Mouse (Mus musculus) CH12.LX (cell line): ENCODE measurements at regions not wholly inside any gene's neighbourhood (a gene's known extent, or its start where the extent isn't known, plus 50 kb on each side); places are given as distances from the start of the nearest gene placed in this dataset.

Experiments used
- DNase-seq: peaks from one replicate; pipeline ENCODE4 v3.0.0-alpha.2; 2013; ENCODE audit errors: extremely low read depth
- H3K27ac ChIP-seq: 2 replicates; pipeline ENCODE4 v1.5.1; 2012; ENCODE audit warnings: low read depth, mild to moderate bottlenecking, control low read depth, moderate library complexity; ENCODE audit not compliant: insufficient read depth
- H3K27me3 ChIP-seq: replicated peaks from 2 replicates; pipeline ENCODE3; 2012; ENCODE audit warnings: inconsistent platforms
- H3K36me3 ChIP-seq, 2 experiments: replicated peaks in 1 of 2; 2 replicates each; pipeline versions ENCODE3 to v1.6.1; 2012; ENCODE audit warnings: inconsistent platforms in 1 of 2, low read length in 1 of 2, mild to moderate bottlenecking in 1 of 2, mixed read lengths in 1 of 2, moderate library complexity in 1 of 2; ENCODE audit not compliant: control insufficient read depth in 1 of 2, insufficient read depth in 1 of 2
- H3K4me1 ChIP-seq, 2 experiments: 2 replicates each; pipeline ENCODE4 v1.6.1; 2012; ENCODE audit warnings: inconsistent platforms in 1 of 2, moderate library complexity in 1 of 2; ENCODE audit not compliant: insufficient read depth in 2 of 2, control insufficient read depth in 1 of 2
- H3K4me2 ChIP-seq: 2 replicates; pipeline ENCODE4 v1.6.1; 2012; ENCODE audit warnings: low read depth, mild to moderate bottlenecking, control low read depth; ENCODE audit not compliant: poor library complexity, insufficient read depth, severe bottlenecking
- H3K4me3 ChIP-seq, 3 experiments: fragments of 150-350 bp in 1 of 3; sonication (generic) in 1 of 3; replicated peaks in 1 of 3; 2 replicates each; pipeline versions ENCODE3 to v1.5.1; 2011 to 2012; ENCODE audit warnings: low read depth in 2 of 3, low read length in 2 of 3, mild to moderate bottlenecking in 2 of 3, moderate library complexity in 2 of 3, control low read depth in 1 of 3, improper control_type of control experiment in 1 of 3, inconsistent platforms in 1 of 3, mixed read lengths in 1 of 3; ENCODE audit not compliant: poor library complexity in 1 of 3
- H3K79me2 ChIP-seq: replicated peaks from 2 replicates; pipeline ENCODE4 v1.6.1; 2012; ENCODE audit warnings: mild to moderate bottlenecking, moderate library complexity; ENCODE audit not compliant: control insufficient read depth, poor library complexity, insufficient read depth, severe bottlenecking; ENCODE audit errors: extremely low read depth
- H3K9ac ChIP-seq: 2 replicates; pipeline ENCODE4 v1.6.1; 2012; ENCODE audit warnings: low read depth, mild to moderate bottlenecking, control low read depth, moderate library complexity; ENCODE audit not compliant: insufficient read depth
- H3K9me3 ChIP-seq: replicated peaks from 2 replicates; pipeline ENCODE3; 2012; ENCODE audit warnings: low read length, inconsistent platforms, mixed read lengths
- BHLHE40 ChIP-seq: IDR thresholded peaks from 2 replicates; pipeline ENCODE4 v1.6.1; 2011; ENCODE audit warnings: mild to moderate bottlenecking, low read depth, low read length, improper control_type of control experiment
- CHD1 ChIP-seq: IDR thresholded peaks from 2 replicates; pipeline ENCODE4 v1.6.1; 2012; ENCODE audit warnings: low read depth, low read length, improper control_type of control experiment, inconsistent platforms
- CHD2 ChIP-seq: IDR thresholded peaks from 2 replicates; pipeline ENCODE4 v1.6.1; 2011; ENCODE audit warnings: low read length, improper control_type of control experiment
- CTCF ChIP-seq, 2 experiments: IDR thresholded peaks in 1 of 2; conservative IDR thresholded peaks in 1 of 2; 2 replicates each; pipeline ENCODE4 v1.5.1; 2011 to 2012; ENCODE audit warnings: low read depth in 2 of 2, low read length in 2 of 2, improper control_type of control experiment in 1 of 2, inconsistent platforms in 1 of 2, mild to moderate bottlenecking in 1 of 2, moderate library complexity in 1 of 2
- E2F4 ChIP-seq: IDR thresholded peaks from 2 replicates; pipeline ENCODE4 v1.6.1; 2011; ENCODE audit warnings: low read depth, low read length, improper control_type of control experiment; ENCODE audit not compliant: insufficient replicate concordance
- ELF1 ChIP-seq: IDR thresholded peaks from 2 replicates; pipeline ENCODE4 v1.6.1; 2014; ENCODE audit warnings: low read depth, mild to moderate bottlenecking, inconsistent platforms, low read length, improper control_type of control experiment
- EP300 ChIP-seq: IDR thresholded peaks from 2 replicates; pipeline ENCODE4 v1.6.1; 2011; ENCODE audit warnings: low read length, improper control_type of control experiment
- ETS1 ChIP-seq: conservative IDR thresholded peaks from 2 replicates; pipeline ENCODE4 v1.6.1; 2012; ENCODE audit warnings: low read depth, mild to moderate bottlenecking, inconsistent platforms, low read length, improper control_type of control experiment, moderate library complexity
- HCFC1 ChIP-seq: IDR thresholded peaks from 2 replicates; pipeline ENCODE4 v1.6.1; 2012; ENCODE audit warnings: low read depth, mild to moderate bottlenecking, inconsistent platforms, low read length, improper control_type of control experiment
- JUN ChIP-seq: IDR thresholded peaks from 2 replicates; pipeline ENCODE4 v1.6.1; 2011; ENCODE audit warnings: low read depth, mild to moderate bottlenecking, low read length, improper control_type of control experiment, moderate library complexity; ENCODE audit not compliant: insufficient read depth
- JUND ChIP-seq: conservative IDR thresholded peaks from 2 replicates; pipeline ENCODE4 v1.6.1; 2011; ENCODE audit warnings: low read depth, low read length, improper control_type of control experiment
- MAFK ChIP-seq: IDR thresholded peaks from 2 replicates; pipeline ENCODE4 v1.6.1; 2011; ENCODE audit warnings: low read length, improper control_type of control experiment; ENCODE audit not compliant: insufficient replicate concordance
- MAX ChIP-seq: IDR thresholded peaks from 2 replicates; pipeline ENCODE4 v1.6.1; 2011; ENCODE audit warnings: low read length, improper control_type of control experiment
- MAZ ChIP-seq: IDR thresholded peaks from 2 replicates; pipeline ENCODE4 v1.6.1; 2012; ENCODE audit warnings: low read depth, mild to moderate bottlenecking, inconsistent platforms, low read length, improper control_type of control experiment, moderate library complexity
- MXI1 ChIP-seq: IDR thresholded peaks from 2 replicates; pipeline ENCODE4 v1.6.1; 2011; ENCODE audit warnings: mild to moderate bottlenecking, low read depth, low read length, improper control_type of control experiment
- MYC ChIP-seq: IDR thresholded peaks from 2 replicates; pipeline ENCODE4 v1.6.1; 2011; ENCODE audit warnings: low read depth, mild to moderate bottlenecking, improper control_type of control experiment, low read length
- NELFE ChIP-seq: IDR thresholded peaks from 2 replicates; pipeline ENCODE4 v1.6.1; 2011; ENCODE audit warnings: low read depth, low read length, improper control_type of control experiment
- PAX5 ChIP-seq: IDR thresholded peaks from 2 replicates; pipeline ENCODE4 v1.6.1; 2012; ENCODE audit warnings: low read length, inconsistent platforms, mixed read lengths
- POLR2A ChIP-seq: IDR thresholded peaks from 2 replicates; pipeline ENCODE4 v1.6.1; 2011; ENCODE audit warnings: low read depth, mild to moderate bottlenecking, improper control_type of control experiment, low read length
- POLR2AphosphoS2 ChIP-seq: IDR thresholded peaks from 2 replicates; pipeline ENCODE4 v1.6.1; 2011; ENCODE audit warnings: low read depth, low read length, improper control_type of control experiment
- RCOR1 ChIP-seq: conservative IDR thresholded peaks from 2 replicates; pipeline ENCODE4 v1.6.1; 2012; ENCODE audit warnings: low read depth, mild to moderate bottlenecking, inconsistent platforms, low read length, improper control_type of control experiment
- SIN3A ChIP-seq: IDR thresholded peaks from 2 replicates; pipeline ENCODE4 v1.6.1; 2012; ENCODE audit warnings: low read length, improper control_type of control experiment, inconsistent platforms
- TBP ChIP-seq: conservative IDR thresholded peaks from 2 replicates; pipeline ENCODE4 v1.6.1; 2011; ENCODE audit warnings: low read depth, low read length, improper control_type of control experiment
- TCF12 ChIP-seq: IDR thresholded peaks from 2 replicates; pipeline ENCODE4 v1.6.1; 2014; ENCODE audit warnings: low read depth, mild to moderate bottlenecking, inconsistent platforms, low read length, improper control_type of control experiment
- USF1 ChIP-seq: IDR thresholded peaks from 2 replicates; pipeline ENCODE4 v1.6.1; 2014; ENCODE audit warnings: low read depth, mild to moderate bottlenecking, inconsistent platforms, low read length, improper control_type of control experiment
- ZC3H11A ChIP-seq: IDR thresholded peaks from 2 replicates; pipeline ENCODE4 v1.6.1; 2012; ENCODE audit warnings: low read depth, mild to moderate bottlenecking, inconsistent platforms, low read length, improper control_type of control experiment
- ZKSCAN1 ChIP-seq: IDR thresholded peaks from 2 replicates; pipeline ENCODE4 v1.6.1; 2012; ENCODE audit warnings: low read depth, inconsistent platforms, low read length, improper control_type of control experiment, borderline replicate concordance
- ZMIZ1 ChIP-seq: IDR thresholded peaks from 2 replicates; pipeline ENCODE4 v1.6.1; 2012; ENCODE audit warnings: low read depth, mild to moderate bottlenecking, inconsistent platforms, low read length, improper control_type of control experiment
- ZNF384 ChIP-seq: IDR thresholded peaks from 2 replicates; pipeline ENCODE4 v1.6.1; 2012; ENCODE audit warnings: low read depth, low read length, improper control_type of control experiment, inconsistent platforms
- dilution Hi-C: fragments of 300-500 bp; cut with MboI; formaldehyde crosslinking; loops from 2 replicates; pipeline ENCODE4 v1.14.3; 2020; ENCODE audit warnings: low sequenced_read_pairs; ENCODE audit not compliant: extremely low pct_unique_long_range_greater_than_20kb, extremely low pct_ligation_motif_present
- in situ Hi-C: fragments of 300-500 bp; cut with MboI; formaldehyde crosslinking; loops from 3 replicates; pipeline ENCODE4 v1.14.3; 2019; ENCODE audit warnings: low sequenced_read_pairs, low pct_ligation_motif_present, low pct_unique_long_range_greater_than_20kb, mixed read lengths

DNA sequence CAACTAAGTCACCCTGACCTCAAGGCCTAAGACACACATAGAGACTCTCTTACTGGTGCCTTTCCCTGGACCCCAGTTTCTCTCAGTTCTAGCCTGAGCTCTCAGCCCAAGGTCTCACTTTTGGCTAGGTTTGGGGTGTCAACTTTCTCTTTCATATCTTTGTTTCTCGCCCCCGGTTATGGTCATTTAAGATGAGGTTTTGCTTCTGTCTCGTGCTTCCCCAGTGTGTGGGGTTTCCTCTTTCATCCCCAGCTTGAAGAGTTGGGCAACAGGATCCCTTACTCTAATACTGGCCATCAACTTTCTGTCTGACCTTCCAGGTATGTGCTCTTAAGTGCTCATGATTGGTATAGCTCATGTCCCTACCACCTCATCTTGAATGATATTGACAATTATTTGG, 67.5 kb downstream of the Lmo4 start:
- in situ Hi-C loops (no loop called here), dilution Hi-C loops (no loop called here)
- TF ChIP-seq TCF12 (0 out of 2 replicates have a peak, but pooled peaks have one; percentile 1), EP300 (peak; percentile 20; the same call in 1 of the 2 replicates), ZKSCAN1 (no peak), ELF1 (no peak), CHD1 (no peak), ZMIZ1 (no peak), MXI1 (no peak), JUN (no peak), HCFC1 (no peak), CHD2 (no peak), TBP (no peak), SIN3A (no peak), POLR2A (no peak), NELFE (no peak), JUND (no peak), MAFK (no peak), USF1 (no peak), MYC (no peak), BHLHE40 (peak; percentile 77), ZNF384 (no peak)
- no peak overlapping the region for H3K4me3 ChIP-seq
- no peak overlapping the region; the same call in 1 of the 2 replicates for H3K4me2 ChIP-seq
- H3K27me3 ChIP-seq, result no peaks in the 10 kb centered on the region
- DNase-seq, result no peak
- H3K36me3 ChIP-seq, result no peaks in the 10 kb centered on the region
- peaks cover 14 to 34% of the 10 kb centered on the region in 2 experiments for H3K4me1 ChIP-seq
- H3K9me3 ChIP-seq, result no peaks in the 10 kb centered on the region
- H3K79me2 ChIP-seq, result no peaks in the 10 kb centered on the region
- H3K9ac ChIP-seq, result no peak overlapping the region
- no peak overlapping the region for H3K27ac ChIP-seq

- H3K36me3 ChIP-seq, result no peaks in the 10 kb centered on the region
- H3K4me2 ChIP-seq, result no peak overlapping the region
- H3K79me2 ChIP-seq, result no peaks in the 10 kb centered on the region
- no peaks in the 10 kb centered on the region for H3K9me3 ChIP-seq
- H3K4me1 ChIP-seq, result peaks cover 14 to 29% of the 10 kb centered on the region in 2 experiments
- H3K9ac ChIP-seq, result no peak overlapping the region
- in situ Hi-C loops, result no loop called here
- no peak for DNase-seq
- no peak overlapping the region for H3K4me3 ChIP-seq
- no peak overlapping the region for H3K27ac ChIP-seq
- no peaks in the 10 kb centered on the region for H3K27me3 ChIP-seq
- dilution Hi-C loops, result no loop called here
- TF ChIP-seq MAZ (no peak), CTCF (conservative IDR thresholded peaks at IDR 0.05 in 1 of 2, IDR thresholded peaks at IDR 0.05 in 1 of 2; ENCODE audit: low read depth in 2 of 2, low read length in 2 of 2) (no peak), POLR2AphosphoS2 (no peak), ETS1 (no peak), ZC3H11A (no peak), ZMIZ1 (no peak), E2F4 (no peak), MAX (no peak), HCFC1 (no peak), EP300 (no peak), MAFK (no peak), JUND (no peak), MYC (no peak), NELFE (no peak), USF1 (no peak), JUN (no peak), RCOR1 (no peak), PAX5 (no peak), CHD2 (no peak)
- TF ChIP-seq, all 38 proteins: peak for 0
Observed at GRCm38 (mm10) chr3:144136432-144136831, 68.6 kb downstream of the Lmo4 start.
